Mouse (Mus musculus) adrenal gland, postnatal 10 days (tissue): Measurements from ENCODE around the gene Tapbp. TPM values are rescaled to one million over a fixed set of nuclear protein-coding genes. Genes with fewer than 3 reads are reported as not detected.
"Not testable (repeated sequence)": the region's sequence is repeated elsewhere in the genome, so short reads cannot be mapped to it uniquely, and the experiment has no call there.

ENCODE experiments used
- DNase-seq: peaks from one replicate; pipeline ENCODE4 v3.0.0; 2021; ENCODE audit warnings: mixed read lengths
- total RNA-seq, 2 experiments: library from RNA; stranded (reverse); gene quantifications; 2 replicates each; pipeline ENCODE4 v1.2.3; 2021

Gene Tapbp
- total RNA-seq, 2 experiments from 2014 or later: 131 to 150 TPM

GRCm38 (mm10) chr17:33903911-33904651 is 11.6 kb upstream of the Tapbp start:
- DNase-seq: not testable (repeated sequence)

- DNase-seq: not testable (repeated sequence)
Observed at GRCm38 (mm10) chr17:33904835-33905234, 10.9 kb upstream of the Tapbp start, which contains the start of gene Platr17. Gene Platr17 (plus strand): TSS chr17:33905135.

- peak; percentile 57 for DNase-seq
Observed at GRCm38 (mm10) chr17:33908331-33909076, 7.2 kb upstream of the Tapbp start.

- peak; percentile 100 for DNase-seq
Observed at GRCm38 (mm10) chr17:33909077-33909868, 6.4 kb upstream of the Tapbp start, which contains the start of gene Daxx. Gene Daxx (plus strand): TSS chr17:33909414.

- DNase-seq: peak; percentile 75
Observed at GRCm38 (mm10) chr17:33909869-33910250, 5.8 kb upstream of the Tapbp start.

- no peak for DNase-seq
Observed at GRCm38 (mm10) chr17:33910346-33911051, 5.2 kb upstream of the Tapbp start.

GRCm38 (mm10) chr17:33911052-33911812 is 4.5 kb upstream of the Tapbp start:
- no peak for DNase-seq

GRCm38 (mm10) chr17:33911813-33912414 is 3.8 kb upstream of the Tapbp start:
- DNase-seq: no peak

- DNase-seq: no peak
Observed at GRCm38 (mm10) chr17:33913264-33913663, 2.4 kb upstream of the Tapbp start.

GRCm38 (mm10) chr17:33913905-33914304 is 1.8 kb upstream of the Tapbp start:
- no peak for DNase-seq

GRCm38 (mm10) chr17:33914969-33915391 is 719 bp upstream of the Tapbp start:
- no peak for DNase-seq

GRCm38 (mm10) chr17:33916294-33916693 is 595 bp downstream of the Tapbp start:
- no peak for DNase-seq

GRCm38 (mm10) chr17:33916847-33917655 is 1.4 kb downstream of the Tapbp start:
- DNase-seq: no peak

- no peak for DNase-seq
Observed at GRCm38 (mm10) chr17:33917656-33918292, 2.1 kb downstream of the Tapbp start.

- DNase-seq: no peak
Observed at GRCm38 (mm10) chr17:33918293-33919203, 2.8 kb downstream of the Tapbp start.

- peak; percentile 91 for DNase-seq
Observed at GRCm38 (mm10) chr17:33919351-33920281, 3.9 kb downstream of the Tapbp start.
